Mouse (Mus musculus) 3T3-L1 (cell line): ENCODE measurements around the gene Hist3h2a.

Experiments
- DNase-seq: peaks from one replicate; pipeline ENCODE4 v3.0.0-alpha.2; 2015; ENCODE audit warnings: low read depth, low spot score

Gene Hist3h2a

DNA sequence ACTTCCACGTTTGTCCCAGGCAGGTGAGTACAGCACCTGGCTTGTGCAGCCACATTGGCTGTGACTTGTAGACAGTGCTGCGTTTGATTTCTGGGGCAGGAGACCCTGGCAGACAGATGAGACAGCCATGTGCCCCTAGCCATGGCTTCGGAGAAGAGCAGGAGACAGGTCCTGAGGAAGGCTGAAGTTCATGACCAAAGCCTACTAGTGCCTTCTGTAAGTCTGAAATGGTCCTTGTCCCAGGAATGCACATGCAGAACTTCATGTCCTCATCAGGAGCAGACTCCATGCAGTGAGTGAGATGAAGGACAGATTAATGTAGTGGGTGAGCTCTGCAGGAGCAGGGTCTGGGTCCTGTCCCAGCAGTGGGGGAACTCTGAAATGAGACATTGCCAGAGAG is 37.4 kb downstream of the Hist3h2a start:
- DNase-seq: no peak

DNA sequence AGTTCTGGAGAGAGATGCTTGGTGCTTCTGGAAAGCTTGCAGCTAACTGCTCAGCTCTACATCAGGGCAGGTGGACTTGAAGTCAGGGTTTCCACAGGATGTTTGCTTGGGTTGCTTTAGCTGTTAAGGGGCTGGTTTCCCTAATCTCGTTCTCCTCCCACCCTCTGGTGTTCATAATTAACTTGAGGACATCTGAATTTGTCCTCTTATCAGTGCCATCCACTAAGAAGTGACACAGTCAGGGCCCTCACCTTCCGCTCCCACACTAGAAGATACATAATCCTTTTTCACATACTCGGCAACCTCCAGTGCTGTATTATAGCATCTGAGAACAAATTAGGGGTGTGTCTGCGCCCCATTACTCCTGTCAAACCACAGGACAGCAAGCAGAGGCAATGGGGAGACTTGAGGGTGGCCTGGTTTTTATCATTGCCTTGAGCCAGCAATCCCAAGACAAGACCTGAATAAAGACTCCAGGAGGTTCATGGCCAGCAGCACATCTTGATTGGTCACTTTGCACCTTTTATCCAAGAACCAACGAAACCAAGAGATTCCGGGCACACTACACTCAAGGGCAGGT is 38.7 kb downstream of the Hist3h2a start:
- no peak for DNase-seq

DNA sequence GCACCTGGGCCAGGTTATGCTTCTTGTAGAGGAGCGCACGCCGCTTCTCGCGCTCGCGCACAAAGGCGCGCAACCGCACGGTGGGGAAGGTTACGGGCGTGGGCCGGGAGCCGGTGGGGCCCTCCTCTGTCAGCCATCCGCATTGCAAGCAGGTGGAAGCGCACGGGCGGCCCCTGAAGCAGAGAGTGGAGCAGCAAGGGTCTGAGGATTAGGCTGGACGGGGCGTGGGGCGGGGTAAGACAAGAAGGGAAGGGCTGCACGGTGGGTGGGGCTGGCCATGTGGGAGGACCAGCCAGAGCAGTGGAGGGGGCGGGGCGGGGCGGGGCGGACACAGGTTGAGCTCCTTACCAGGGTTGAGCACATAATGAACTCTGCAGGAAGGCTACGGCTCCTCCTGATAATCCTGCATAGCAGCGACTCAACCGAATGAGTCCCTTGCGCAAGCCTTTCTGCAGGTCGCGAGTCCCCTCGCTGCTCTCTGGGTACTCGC is 39.9 kb downstream of the Hist3h2a start:
- DNase-seq: no peak

DNA sequence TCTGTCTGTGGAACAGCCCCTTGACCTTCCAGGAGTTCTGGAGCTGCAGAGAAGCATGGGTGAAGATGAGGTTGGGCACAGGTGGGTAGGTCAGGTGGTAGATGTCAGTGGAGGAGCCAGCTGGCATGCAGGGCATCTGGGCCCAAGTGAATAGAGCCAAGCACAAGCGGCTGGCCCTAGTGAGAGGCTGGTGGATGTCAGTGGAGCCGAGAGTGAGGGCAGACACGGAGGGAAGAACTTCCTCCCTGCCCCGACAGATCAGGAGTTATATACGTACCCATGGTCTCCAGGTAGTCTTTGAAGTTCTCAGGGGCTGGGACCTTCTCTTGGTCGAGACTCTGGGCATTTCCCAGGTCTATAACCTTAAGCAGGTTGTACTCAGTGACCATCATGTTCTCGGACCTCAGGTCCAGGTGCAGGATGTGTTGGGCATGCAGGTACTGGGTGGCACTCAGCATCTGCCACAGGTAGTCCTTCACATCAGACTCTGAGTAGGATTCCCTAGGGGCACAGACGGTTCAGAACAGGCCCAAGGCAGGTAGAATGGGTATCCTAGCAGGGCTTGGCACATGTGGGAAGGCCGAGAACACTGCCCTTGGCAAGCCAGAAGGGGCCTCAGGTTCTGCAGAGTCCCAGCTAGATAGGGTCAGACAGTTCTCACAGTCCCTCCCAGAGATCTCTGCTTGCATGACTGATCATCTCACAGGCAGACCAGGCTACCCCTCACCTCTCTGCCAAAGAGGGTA is 40.7 kb downstream of the Hist3h2a start:
- no peak for DNase-seq

DNA sequence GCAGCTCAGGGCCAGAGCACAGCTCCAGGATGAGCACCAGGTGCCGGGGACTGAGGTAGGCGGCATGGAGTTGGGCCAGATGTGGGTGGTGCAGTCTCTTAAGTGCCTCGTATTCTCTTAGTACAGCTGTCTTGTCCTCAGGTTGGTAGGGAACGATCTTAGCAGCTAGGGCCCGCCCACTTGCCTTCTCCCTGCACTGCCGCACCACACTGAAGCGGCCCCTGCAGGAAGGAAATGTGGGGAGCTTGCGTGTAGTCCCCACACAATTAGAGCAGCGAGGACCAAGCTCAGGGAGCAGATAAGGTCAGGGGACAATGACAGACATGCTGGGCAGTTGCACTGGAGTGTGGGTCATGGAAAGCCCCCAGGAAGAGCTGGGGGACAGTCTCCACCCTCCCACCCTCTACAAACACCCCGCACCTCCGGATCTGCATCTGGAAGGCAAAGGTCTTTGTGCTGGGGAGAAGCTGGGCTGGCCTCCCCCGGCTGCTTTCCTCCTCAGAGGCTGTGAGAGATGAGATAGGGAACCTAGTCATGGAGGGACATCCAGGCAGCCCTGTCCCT is 41.4 kb downstream of the Hist3h2a start:
- DNase-seq: no peak

DNA sequence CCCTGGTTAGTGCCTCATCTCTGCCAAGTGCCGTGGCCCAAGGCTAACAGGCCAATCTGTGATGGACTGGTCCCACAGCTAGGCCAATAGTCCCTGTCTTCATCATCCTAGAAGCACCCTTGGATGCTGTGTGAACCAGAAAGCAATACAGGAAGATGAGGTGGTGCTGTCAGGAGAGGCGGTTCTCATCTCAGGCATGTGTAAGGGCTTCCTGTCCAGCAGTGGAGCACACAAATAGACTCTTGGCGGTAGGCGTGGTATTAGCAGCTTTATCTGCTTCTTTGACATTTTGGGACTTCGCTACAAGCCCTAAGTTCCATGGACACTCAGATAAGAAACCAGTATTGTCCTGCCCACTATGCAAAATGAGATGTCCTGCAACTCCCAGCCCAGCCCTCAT is 43.1 kb downstream of the Hist3h2a start:
- no peak for DNase-seq

DNA sequence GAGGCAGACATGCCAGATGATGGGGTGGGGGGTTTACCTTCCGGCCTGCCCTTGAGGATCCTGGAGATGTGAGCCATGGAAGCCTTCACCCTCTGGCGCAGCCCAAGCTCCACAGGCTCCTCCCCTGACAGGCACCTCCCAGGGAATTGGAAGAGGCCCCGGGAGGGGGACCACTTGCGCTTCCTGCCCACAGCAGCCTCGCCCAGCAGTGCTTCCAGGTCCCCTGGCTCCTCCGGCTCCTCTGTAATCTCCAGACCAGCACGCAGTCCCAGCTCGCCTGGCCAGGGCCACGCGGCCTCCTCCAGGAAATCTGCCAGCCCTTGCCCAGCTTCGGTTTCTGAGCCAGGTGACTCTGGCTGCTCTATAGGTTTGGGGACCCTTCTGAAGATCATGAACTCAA is 44.7 kb downstream of the Hist3h2a start:
- DNase-seq: no peak

DNA sequence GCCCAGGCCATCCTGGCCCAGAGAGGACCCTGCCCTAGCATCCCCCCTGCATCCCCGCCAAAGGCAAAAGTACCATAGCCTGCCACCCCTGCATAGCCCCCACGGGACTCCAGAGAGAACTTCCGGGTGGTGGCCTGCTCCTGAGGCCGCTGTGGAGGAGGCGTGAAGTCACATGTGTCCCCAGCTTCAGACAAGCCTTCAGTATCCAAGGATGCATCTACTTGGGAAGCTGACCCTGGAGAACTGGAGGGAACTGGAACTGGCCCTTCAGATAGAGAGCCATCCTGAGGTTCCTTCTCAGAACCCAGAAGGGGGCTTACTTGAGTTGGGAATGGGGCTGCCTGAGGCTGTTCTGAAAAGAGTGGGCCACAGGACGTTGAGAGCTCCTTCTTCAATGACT is 45.3 kb downstream of the Hist3h2a start:
- no peak for DNase-seq

DNA sequence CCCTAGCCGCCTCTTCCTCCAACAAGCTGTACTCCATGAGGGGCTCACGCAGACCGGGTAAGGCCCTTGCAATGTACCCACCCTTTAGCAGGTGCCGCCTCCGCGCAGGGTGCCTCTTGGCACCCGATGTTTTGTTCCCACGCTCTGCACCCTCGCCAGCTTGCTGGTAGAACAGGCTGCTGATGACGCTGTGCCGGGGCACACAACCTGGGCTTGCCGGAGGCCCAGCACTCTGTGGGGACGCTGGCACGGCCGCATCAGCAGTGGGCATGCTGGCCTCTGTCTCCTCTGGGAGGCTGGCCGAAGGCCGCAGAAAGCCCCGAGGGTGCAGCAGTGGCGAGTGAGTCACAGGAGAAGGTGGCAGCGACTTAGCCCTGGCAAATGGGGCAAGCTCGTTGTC is 46.1 kb downstream of the Hist3h2a start:
- no peak for DNase-seq

DNA sequence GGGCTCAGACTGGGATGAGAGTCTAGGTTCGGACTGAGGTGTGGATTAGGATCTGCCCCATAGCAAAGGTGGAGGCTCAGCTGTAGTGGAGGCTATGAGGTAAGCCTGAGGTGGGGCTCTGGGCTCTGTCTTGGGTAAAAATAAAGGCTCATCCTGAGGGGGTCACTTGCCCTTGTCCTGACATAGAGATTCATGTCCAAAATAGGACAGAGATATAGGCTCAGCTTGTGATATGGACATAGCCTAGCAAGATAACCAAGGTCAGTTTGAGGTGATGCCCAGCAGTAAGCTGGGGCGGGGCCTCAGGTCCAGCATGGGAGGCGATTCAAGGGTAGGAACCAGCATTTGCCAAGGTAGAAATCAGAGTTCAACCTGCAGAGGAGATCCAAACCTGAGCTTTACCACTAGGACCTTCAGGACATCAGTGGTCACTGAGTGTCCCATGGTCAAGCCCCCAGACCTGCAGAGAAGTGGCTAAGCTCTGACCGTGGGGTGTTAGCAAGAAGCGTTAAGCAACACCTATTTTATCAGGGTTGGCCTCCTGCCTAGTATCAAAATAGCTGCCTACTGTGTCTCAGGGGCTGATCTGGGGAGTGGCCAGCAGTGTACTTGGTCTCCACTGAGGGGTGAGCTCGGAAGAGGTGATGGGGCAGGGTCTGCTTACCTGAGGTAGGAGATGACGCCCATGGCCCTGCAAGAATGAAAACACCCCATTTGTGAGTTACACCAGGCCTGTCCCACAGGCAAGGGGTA is 48.0 kb downstream of the Hist3h2a start:
- no peak for DNase-seq
